Mouse (Mus musculus): ENCODE measurements around the gene Olfr972. TPM values are rescaled to one million over a fixed set of nuclear protein-coding genes. Genes with fewer than 3 reads are reported as not detected.
"Not testable (repeated sequence)": the region's sequence is repeated elsewhere in the genome, so short reads cannot be mapped to it uniquely, and the experiment has no call there.

Olfr972 gene
- total RNA-seq (2021): not detected
- long read RNA-seq: 0 reads

GRCm38 (mm10) chr9:39866122-39866521 is at the start of gene Olfr972:
Olfr972 (plus strand) TSS chr9:39866422.
- no peak for DNase-seq (ENCODE audit: low spot score in 2 of 2)

GRCm38 (mm10) chr9:39836576-39836975 is 29.6 kb upstream of the Olfr972 start, which contains the start of gene Olfr971:
Olfr971 (plus strand) TSS chr9:39836876.
- not testable (repeated sequence) for DNase-seq (ENCODE audit: low spot score in 2 of 2)

GRCm38 (mm10) chr9:39871986-39872385 is 5.8 kb downstream of the Olfr972 start:
- DNase-seq (ENCODE audit: low spot score in 2 of 2): not testable (repeated sequence)

GRCm38 (mm10) chr9:39877541-39878396 is 11.5 kb downstream of the Olfr972 start:
- not testable (repeated sequence) for DNase-seq (ENCODE audit: low spot score in 2 of 2)

GRCm38 (mm10) chr9:39905106-39905505 is 38.9 kb downstream of the Olfr972 start:
- no peak for DNase-seq (ENCODE audit: low spot score in 2 of 2)

GRCm38 (mm10) chr9:39907036-39907435 is 40.8 kb downstream of the Olfr972 start, which contains the start of gene Olfr229:
Olfr229 (plus strand) TSS chr9:39907336.
- DNase-seq (ENCODE audit: low spot score in 2 of 2): no peak

- no peak for DNase-seq (ENCODE audit: low spot score in 2 of 2)
These were observed 43.7 kb downstream of the Olfr972 start for GRCm38 (mm10) chr9:39909939-39910338.

Other genes with a start within 250 kb of the Olfr972 start
- gene Olfr960, start 245.0 kb upstream of the Olfr972 start, total RNA-seq (2021): not detected
- not detected for gene Olfr961, start 221.3 kb upstream of the Olfr972 start, total RNA-seq (2021)
- gene Olfr963, start 199.2 kb upstream of the Olfr972 start, total RNA-seq (2021): not detected
- gene Olfr149, start 159.3 kb upstream of the Olfr972 start, total RNA-seq (2021): not detected
- not detected for gene Olfr965, start 155.1 kb upstream of the Olfr972 start, total RNA-seq (2021)
- gene Olfr150, start 135.4 kb upstream of the Olfr972 start, total RNA-seq (2021): not detected
- not detected for gene Olfr967, start 120.2 kb upstream of the Olfr972 start, total RNA-seq (2021)
- gene Olfr968, start 83.2 kb upstream of the Olfr972 start, total RNA-seq (2021): not detected
- gene Olfr969, start 75.5 kb upstream of the Olfr972 start, total RNA-seq (2021): not detected
- not detected for gene Olfr970, start 57.6 kb upstream of the Olfr972 start, total RNA-seq (2021)
- not detected for gene Olfr971, start 29.5 kb upstream of the Olfr972 start, total RNA-seq (2021)
- gene Olfr229, start 40.9 kb downstream of the Olfr972 start, total RNA-seq (2021): not detected
- not detected for gene Olfr974, start 71.1 kb downstream of the Olfr972 start, total RNA-seq (2021)
- not detected for gene Olfr975, start 85.6 kb downstream of the Olfr972 start, total RNA-seq (2021)
- not detected for gene Olfr976, start 94.7 kb downstream of the Olfr972 start, total RNA-seq (2021)
- gene Olfr978, start 125.7 kb downstream of the Olfr972 start, total RNA-seq (2021): not detected
- not detected for gene Olfr979, start 137.0 kb downstream of the Olfr972 start, total RNA-seq (2021)
- gene Olfr980, start 143.2 kb downstream of the Olfr972 start, total RNA-seq (2021): not detected
- not detected for gene Olfr981, start 155.0 kb downstream of the Olfr972 start, total RNA-seq (2021)
- not detected for gene Olfr982, start 207.4 kb downstream of the Olfr972 start, total RNA-seq (2021)
- not detected for gene Olfr983, start 227.2 kb downstream of the Olfr972 start, total RNA-seq (2021)
- not detected for gene Olfr984, start 247.8 kb downstream of the Olfr972 start, total RNA-seq (2021)

Measured in layer of hippocampus, adult 18-20 months (tissue).